Mouse (Mus musculus) intestine, postnatal 0 days (tissue): ENCODE measurements around the gene Ints14. TPM values are rescaled to one million over a fixed set of nuclear protein-coding genes. Genes with fewer than 3 reads are reported as not detected.

Source experiments
- ATAC-seq: fragments of 200-750 bp; cut with Nextera tagmentation; 2 replicates; pipeline ENCODE4 v1.8.0; 2017; ENCODE audit warnings: mild to moderate bottlenecking, moderate TSS enrichment, moderate library complexity
- H3K27ac ChIP-seq: fragments of 300-500 bp; sonication (generic); 2 replicates; pipeline ENCODE4 v1.5.1; 2014; ENCODE audit warnings: mild to moderate bottlenecking, low read depth, low read length, moderate library complexity
- H3K27me3 ChIP-seq: fragments of 300-500 bp; sonication (generic); replicated peaks from 2 replicates; pipeline ENCODE4 v1.6.1; 2014; ENCODE audit warnings: low read length, mixed read lengths; ENCODE audit not compliant: control insufficient read depth, insufficient read depth
- H3K36me3 ChIP-seq: fragments of 300-500 bp; sonication (generic); 2 replicates; pipeline ENCODE4 v1.6.1; 2014; ENCODE audit warnings: mild to moderate bottlenecking, moderate library complexity; ENCODE audit not compliant: control insufficient read depth, insufficient read depth
- H3K4me1 ChIP-seq: fragments of 300-500 bp; sonication (generic); replicated peaks from 2 replicates; pipeline ENCODE4 v1.6.1; 2014; ENCODE audit warnings: antibody characterized with exemption, low read length, mixed read lengths; ENCODE audit not compliant: control insufficient read depth, insufficient read depth
- H3K4me2 ChIP-seq: fragments of 300-500 bp; sonication (generic); replicated peaks from 2 replicates; pipeline ENCODE4 v1.6.1; 2014; ENCODE audit warnings: low read depth, mild to moderate bottlenecking, moderate library complexity
- H3K4me3 ChIP-seq: fragments of 300-500 bp; sonication (generic); 2 replicates; pipeline ENCODE4 v1.5.1; 2014; ENCODE audit warnings: low read depth, low read length
- H3K9ac ChIP-seq: fragments of 300-500 bp; sonication (generic); 2 replicates; pipeline ENCODE4 v1.6.1; 2014; ENCODE audit warnings: mild to moderate bottlenecking, low read depth, low read length
- H3K9me3 ChIP-seq: fragments of 300-500 bp; sonication (generic); 2 replicates; pipeline ENCODE4 v1.6.1; 2016; ENCODE audit warnings: mixed run types; ENCODE audit not compliant: control insufficient read depth
- CTCF ChIP-seq: sonication (generic); IDR thresholded peaks from 2 replicates; pipeline ENCODE4 v1.5.1; 2016; ENCODE audit warnings: low read depth, mild to moderate bottlenecking, control low read depth, antibody characterized with exemption, moderate library complexity
- WGBS: fragments of 180-500 bp; shearing (Covaris S2); extraction: QIAGEN DNeasy Blood & Tissue Kit; methylation state at CpG from one replicate; pipeline ENCODE4 v1.1.7; 2014; 5-methylcytosine and 5-hydroxymethylcytosine counted together
- polyA plus RNA-seq: library from polyadenylated mRNA; unstranded; fragments of >200 nt; fragmentation: Nextera tagmentation; extraction: Ambion mirVana; gene quantifications from 2 replicates; pipeline ENCODE4 v1.2.1, GENCODE M21; 2015

Ints14 gene
- polyA plus RNA-seq, 1 experiment from 2014 or later, result 23.8 TPM

- Histone ChIP-seq H3K36me3 (no peaks in the 10 kb centered on the region), H3K4me3 (no peak overlapping the region), H3K4me2 (no peak overlapping the region), H3K9ac (no peak overlapping the region), H3K27me3 (no peaks in the 10 kb centered on the region), H3K9me3 (no peaks in the 10 kb centered on the region), H3K4me1 (peaks cover 5% of the 10 kb centered on the region; the same call in 1 of the 2 replicates), H3K27ac (no peak overlapping the region)
- 71% methylated on average over 5 of the region's 5 CpGs for WGBS
- no peak for TF ChIP-seq CTCF
- ATAC-seq, result no peak
These were observed 22.2 kb upstream of the Ints14 start for GRCm38 (mm10) chr9:64938535-64938934.

DNA sequence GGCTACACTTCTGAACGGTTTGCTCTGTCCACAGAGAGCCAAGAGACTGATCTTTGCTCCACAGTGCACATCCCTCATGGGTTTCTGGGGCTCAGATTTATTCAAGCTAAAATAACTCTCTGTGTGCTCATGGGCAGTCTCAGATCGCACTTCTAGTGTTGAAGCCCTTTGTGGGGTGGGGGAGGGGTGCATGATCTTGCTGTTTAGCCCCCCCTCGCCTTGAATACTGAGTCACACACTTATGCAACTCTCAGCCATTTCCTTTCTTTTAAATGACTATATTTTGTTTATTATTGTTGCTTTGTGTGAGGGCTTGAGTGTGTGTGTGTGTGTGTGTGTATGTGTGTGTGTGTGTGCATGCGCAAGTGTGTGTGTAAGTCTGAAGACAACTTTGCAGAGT lies 21.4 kb upstream of the Ints14 start:
- H3K36me3 ChIP-seq, result no peaks in the 10 kb centered on the region
- no peak overlapping the region for H3K27ac ChIP-seq
- TF ChIP-seq CTCF, result no peak
- no peaks in the 10 kb centered on the region for H3K27me3 ChIP-seq
- ATAC-seq, result no peak
- H3K4me3 ChIP-seq, result no peak overlapping the region
- no peak overlapping the region for H3K9ac ChIP-seq
- 47% methylated on average over 4 of the region's 4 CpGs for WGBS
- no peaks in the 10 kb centered on the region for H3K9me3 ChIP-seq
- H3K4me2 ChIP-seq, result no peak overlapping the region
- H3K4me1 ChIP-seq, result peaks cover 5% of the 10 kb centered on the region; the same call in 1 of the 2 replicates

DNA sequence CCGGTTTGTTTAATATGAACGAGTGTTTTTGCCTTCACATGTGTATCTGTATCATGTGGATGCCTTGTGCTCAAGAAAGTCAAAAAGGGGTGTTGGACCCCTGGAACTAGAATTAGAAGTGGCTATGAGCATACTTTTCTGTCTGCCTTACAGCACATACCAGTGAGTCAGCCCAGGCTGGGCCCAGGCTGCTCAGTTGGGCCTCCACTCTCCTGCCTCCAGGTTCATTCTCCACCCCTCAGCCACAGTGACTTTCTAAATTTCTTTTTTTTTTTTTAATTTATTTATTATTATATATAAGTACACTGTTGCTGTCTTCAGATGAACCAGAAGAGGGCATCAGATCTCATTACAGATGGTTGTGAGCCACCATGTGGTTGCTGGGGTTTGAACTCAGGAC lies 20.9 kb upstream of the Ints14 start:
- Histone ChIP-seq H3K4me2 (no peak overlapping the region), H3K27ac (no peak overlapping the region), H3K36me3 (no peaks in the 10 kb centered on the region), H3K9ac (no peak overlapping the region), H3K4me1 (0 out of 2 replicates have a peak, but pooled peaks cover 1% of the 10 kb centered on the region), H3K27me3 (no peaks in the 10 kb centered on the region), H3K9me3 (no peaks in the 10 kb centered on the region), H3K4me3 (no peak overlapping the region)
- no peak for ATAC-seq
- 87% methylated on average over 2 of the region's 2 CpGs for WGBS
- no peak for TF ChIP-seq CTCF

DNA sequence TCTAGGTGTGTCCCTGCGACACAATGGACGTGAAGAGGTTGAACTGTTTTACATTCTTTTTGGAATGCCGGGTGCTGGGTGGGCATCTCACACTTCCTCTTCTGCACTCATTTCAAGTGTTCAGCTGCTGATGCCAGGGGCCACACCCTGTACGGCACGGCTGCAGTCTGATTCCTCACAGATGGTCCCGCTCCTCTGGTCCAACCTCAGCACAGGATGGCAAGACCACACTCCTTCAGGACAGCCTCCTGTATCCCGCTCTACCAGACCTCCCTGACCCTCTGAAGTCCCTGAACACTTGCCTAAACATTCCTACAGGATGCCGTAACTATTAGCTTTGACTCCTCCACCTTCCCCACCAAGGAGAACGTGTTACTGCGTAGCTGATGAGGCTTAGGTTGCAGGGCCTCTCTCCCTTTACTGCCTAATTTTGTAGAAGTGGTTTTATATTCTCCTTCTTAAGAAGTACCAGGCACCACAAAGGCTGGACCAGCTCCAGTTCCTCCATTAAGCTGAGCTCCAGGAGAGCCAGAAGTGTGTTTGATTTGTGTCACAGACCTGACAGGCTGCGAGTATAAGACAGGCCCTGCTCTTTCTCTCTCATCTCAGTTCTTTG lies 19.9 kb upstream of the Ints14 start:
- 73% methylated on average over 11 of the region's 11 CpGs for WGBS
- no peak for ATAC-seq
- Histone ChIP-seq H3K27me3 (no peaks in the 10 kb centered on the region), H3K4me2 (no peak overlapping the region), H3K36me3 (no peaks in the 10 kb centered on the region), H3K4me1 (no peaks in the 10 kb centered on the region), H3K4me3 (no peak overlapping the region), H3K9ac (no peak overlapping the region), H3K9me3 (no peaks in the 10 kb centered on the region), H3K27ac (no peak overlapping the region)
- TF ChIP-seq CTCF, result no peak

DNA sequence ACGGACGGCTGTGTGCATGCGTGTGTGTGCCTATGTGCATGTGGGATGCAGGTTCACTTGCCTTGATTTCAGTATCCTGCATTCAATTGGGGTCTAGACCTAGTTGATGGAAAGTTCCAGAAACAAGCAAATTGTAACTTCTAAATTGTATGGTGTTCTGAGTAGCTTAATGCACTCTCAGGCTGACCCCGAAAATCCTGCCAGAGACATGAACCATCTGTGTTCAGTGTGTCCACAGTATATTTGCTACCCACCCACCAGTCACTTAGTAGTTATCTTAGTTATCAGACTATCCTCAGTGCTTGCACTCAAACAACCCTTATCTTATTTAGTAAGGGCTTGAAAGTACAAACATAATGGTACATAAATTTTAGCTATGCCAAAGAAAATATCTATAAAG lies 19.1 kb upstream of the Ints14 start:
- TF ChIP-seq CTCF, result no peak
- no peak overlapping the region for H3K27ac ChIP-seq
- ATAC-seq, result no peak

GRCm38 (mm10) chr9:64943997-64944396 lies 16.7 kb upstream of the Ints14 start:
- WGBS, result 14% methylated on average over 11 of the region's 11 CpGs
- H3K4me1 ChIP-seq, result no peaks in the 10 kb centered on the region
- ATAC-seq, result 0 out of 2 replicates have a peak, but pooled peaks have one; percentile 52
- no peak for TF ChIP-seq CTCF
- H3K36me3 ChIP-seq, result no peaks in the 10 kb centered on the region
- no peak overlapping the region for H3K4me3 ChIP-seq
- H3K9me3 ChIP-seq, result no peaks in the 10 kb centered on the region
- H3K27ac ChIP-seq, result no peak overlapping the region
- peak overlapping the region; percentile 44 for H3K4me2 ChIP-seq
- H3K27me3 ChIP-seq, result no peaks in the 10 kb centered on the region
- H3K9ac ChIP-seq, result no peak overlapping the region

More for the DNA sequence above, 19.1 kb upstream of the Ints14 start:
- H3K4me3 ChIP-seq, result no peak overlapping the region
- WGBS, result 77% methylated on average over 4 of the region's 4 CpGs
- H3K9ac ChIP-seq, result no peak overlapping the region
- no peaks in the 10 kb centered on the region for H3K36me3 ChIP-seq
- H3K4me1 ChIP-seq, result no peaks in the 10 kb centered on the region
- H3K4me2 ChIP-seq, result no peak overlapping the region
- no peaks in the 10 kb centered on the region for H3K27me3 ChIP-seq
- H3K9me3 ChIP-seq, result no peaks in the 10 kb centered on the region
